8 mouse cellular contexts compared by ENCODE assay signal in the genomic region with DNA sequence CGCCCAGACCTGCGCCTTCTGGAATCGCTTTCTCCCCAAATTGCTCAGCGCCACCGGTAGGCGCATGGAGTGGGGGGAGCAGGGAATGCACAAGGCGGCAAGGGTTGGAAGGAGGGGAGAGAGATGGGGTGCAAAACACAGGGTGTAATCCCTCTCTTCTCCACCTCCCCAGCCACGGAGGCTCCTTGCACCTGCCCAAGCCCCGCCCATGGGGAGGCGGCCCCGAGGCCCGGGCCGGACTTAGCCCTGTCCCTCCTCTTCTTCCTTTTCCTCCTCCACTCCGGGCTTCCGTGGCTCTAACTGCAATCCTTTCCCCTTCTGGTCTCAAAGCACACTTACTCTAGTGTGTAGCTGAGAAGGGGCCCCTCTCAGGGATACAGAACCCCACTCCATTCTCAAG. TPM values are rescaled to one million over a fixed set of nuclear protein-coding genes. Genes with fewer than 3 reads are reported as not detected.
DNase-seq lines count a peak whose midpoint lies in the region; ATAC-seq and TF ChIP-seq lines count a peak whose summit lies in the region.

No protein-coding gene starts in this region.

- peak; percentile 24; the same call in 1 of the 2 replicates for ATAC-seq in heart, postnatal 0 days (ENCODE audit: insufficient read depth, low read depth)
- 0 out of 2 replicates have a peak, but pooled peaks have one; percentile 6 for ATAC-seq in neural tube, embryonic 15.5 days (ENCODE audit: low FRiP score)

- TF ChIP-seq EP300 in CH12.LX (IDR thresholded peaks at IDR 0.05; ENCODE audit: low read length) = no peak
- TF ChIP-seq EP300 in heart, postnatal 0 days (IDR thresholded peaks at IDR 0.05; ENCODE audit: low read depth) = no peak

- in situ Hi-C loops in CH12.LX (cut with MboI; ENCODE audit: low pct_ligation_motif_present, low pct_unique_long_range_greater_than_20kb, low sequenced_read_pairs) = no loop called here

- peaks cover 35 to 37% of the 10 kb centered on the region in 2 experiments for H3K36me3 ChIP-seq in CH12.LX (replicated peaks in 1 of 2; ENCODE audit: control insufficient read depth in 1 of 2, insufficient read depth in 1 of 2, low read length in 1 of 2)
- H3K36me3 ChIP-seq in forebrain, embryonic 10.5 days (replicated peaks) = peaks cover 36% of the 10 kb centered on the region
- peaks cover 33% of the 10 kb centered on the region for H3K36me3 ChIP-seq in heart, postnatal 0 days (replicated peaks; ENCODE audit: control insufficient read depth, insufficient read depth, low read length)
- H3K36me3 ChIP-seq in neural tube, embryonic 15.5 days = peaks cover 33% of the 10 kb centered on the region

- peak overlapping the region; percentile 48 for H3K4me2 ChIP-seq in CH12.LX (ENCODE audit: insufficient read depth, low read depth, poor library complexity, severe bottlenecking)
- peak overlapping the region; percentile 96 for H3K4me2 ChIP-seq in heart, postnatal 0 days (ENCODE audit: low read depth, low read length)
- peak overlapping the region; percentile 96 for H3K4me2 ChIP-seq in neural tube, embryonic 15.5 days

- no peaks in the 10 kb centered on the region for H3K79me2 ChIP-seq in CH12.LX (replicated peaks; ENCODE audit: control insufficient read depth, extremely low read depth, insufficient read depth, poor library complexity, severe bottlenecking)

- peak; percentile 66 for DNase-seq in CH12.LX (ENCODE audit: extremely low read depth)
- peak; percentile 70 for DNase-seq in brain, embryonic 14.5 days (ENCODE audit: low read depth)
- DNase-seq in forebrain, embryonic 10.5 days (ENCODE audit: extremely low spot score, low spot score) = peak; percentile 70
- DNase-seq in heart, postnatal 0 days (ENCODE audit: low spot score) = peak; percentile 50
- DNase-seq in kidney, postnatal 36 days = peak; percentile 92 to 95
- peak; percentile 80 for DNase-seq in lung, adult 2 months
- DNase-seq in thymus, adult 18-20 months = peak; percentile 58 to 64

- dilution Hi-C loops in CH12.LX (cut with MboI; ENCODE audit: extremely low pct_ligation_motif_present, extremely low pct_unique_long_range_greater_than_20kb, low sequenced_read_pairs) = no loop called here

- peak overlapping the region; percentile 73; the same call in 1 of the 2 replicates for H3K9ac ChIP-seq in CH12.LX (ENCODE audit: insufficient read depth, low read depth)
- peak overlapping the region; percentile 66 for H3K9ac ChIP-seq in heart, postnatal 0 days (replicated peaks; ENCODE audit: low read depth, low read length)
- peak overlapping the region; percentile 67 for H3K9ac ChIP-seq in neural tube, embryonic 15.5 days (replicated peaks)

- peaks cover 11 to 43% of the 10 kb centered on the region in 2 experiments; a peak in 3 of 4 replicates for H3K4me1 ChIP-seq in CH12.LX (ENCODE audit: control insufficient read depth in 1 of 2, insufficient read depth in 2 of 2)
- peaks cover 51% of the 10 kb centered on the region for H3K4me1 ChIP-seq in forebrain, embryonic 10.5 days
- H3K4me1 ChIP-seq in heart, postnatal 0 days (ENCODE audit: control insufficient read depth, insufficient read depth) = peaks cover 29% of the 10 kb centered on the region
- H3K4me1 ChIP-seq in lung, adult 2 months (ENCODE audit: control insufficient read depth, insufficient read depth, low read length) = peaks cover 3% of the 10 kb centered on the region; the same call in 1 of the 2 replicates
- peaks cover 52% of the 10 kb centered on the region for H3K4me1 ChIP-seq in neural tube, embryonic 15.5 days

- TF ChIP-seq POLR2A in CH12.LX (IDR thresholded peaks at IDR 0.05; ENCODE audit: low read depth, low read length) = peak; percentile 75
- no peak for TF ChIP-seq POLR2A in brain, embryonic 14.5 days (IDR thresholded peaks at IDR 0.05; ENCODE audit: borderline replicate concordance, extremely low read depth, insufficient read depth, insufficient read length, poor library complexity, severe bottlenecking)
- peak; percentile 45; the same call in 1 of the 2 replicates for TF ChIP-seq POLR2A in lung, adult 2 months (IDR thresholded peaks at IDR 0.05; ENCODE audit: borderline replicate concordance, extremely low read depth, low read depth, low read length)

- peaks cover 20% of the 10 kb centered on the region for H3K27me3 ChIP-seq in CH12.LX (replicated peaks)
- peaks cover 49% of the 10 kb centered on the region for H3K27me3 ChIP-seq in forebrain, embryonic 10.5 days (ENCODE audit: poor library complexity, severe bottlenecking)
- peaks cover 27% of the 10 kb centered on the region for H3K27me3 ChIP-seq in heart, postnatal 0 days (ENCODE audit: control insufficient read depth, insufficient read depth, low read length)
- peaks cover 25% of the 10 kb centered on the region for H3K27me3 ChIP-seq in neural tube, embryonic 15.5 days (replicated peaks)

- under 1% methylated on average over 15 of the region's 15 CpGs for WGBS in forebrain, embryonic 10.5 days
- under 1% methylated on average over 14 of the region's 15 CpGs for WGBS in heart, postnatal 0 days
- WGBS in lung, adult 2 months = under 1% methylated on average over 15 of the region's 15 CpGs
- 1% methylated on average over 15 of the region's 15 CpGs for WGBS in neural tube, embryonic 15.5 days

- no peak overlapping the region for H3K27ac ChIP-seq in CH12.LX (ENCODE audit: insufficient read depth, low read depth)
- peak overlapping the region; percentile 94 for H3K27ac ChIP-seq in forebrain, embryonic 10.5 days
- peak overlapping the region; percentile 92 for H3K27ac ChIP-seq in heart, postnatal 0 days (ENCODE audit: low read depth)
- peak overlapping the region; percentile 89 for H3K27ac ChIP-seq in neural tube, embryonic 15.5 days (replicated peaks)

- no peak for TF ChIP-seq RAD21 in CH12.LX (IDR thresholded peaks at IDR 0.05; ENCODE audit: low read depth, low read length)

- TF ChIP-seq CTCF in CH12.LX (conservative IDR thresholded peaks at IDR 0.05 in 1 of 2, IDR thresholded peaks at IDR 0.05 in 1 of 2; ENCODE audit: low read depth in 2 of 2, low read length in 2 of 2) = no peak
- peak; percentile 23; the same call in 1 of the 2 replicates for TF ChIP-seq CTCF in brain, embryonic 14.5 days (IDR thresholded peaks at IDR 0.05; ENCODE audit: borderline replicate concordance, extremely low read depth, insufficient read depth, insufficient read length)
- TF ChIP-seq CTCF in heart, postnatal 0 days (IDR thresholded peaks at IDR 0.05; ENCODE audit: low read depth) = 0 out of 2 replicates have a peak, but pooled peaks have one; percentile 4
- no peak for TF ChIP-seq CTCF in lung, adult 2 months (IDR thresholded peaks at IDR 0.05; ENCODE audit: insufficient read depth, low read length)

- peak overlapping the region; percentile 56 to 72 (median 71) for H3K4me3 ChIP-seq in CH12.LX (replicated peaks in 1 of 3; ENCODE audit: low read depth in 2 of 3, low read length in 2 of 3, poor library complexity in 1 of 3)
- peak overlapping the region; percentile 74 for H3K4me3 ChIP-seq in forebrain, embryonic 10.5 days
- H3K4me3 ChIP-seq in heart, postnatal 0 days (ENCODE audit: low read depth, low read length) = peak overlapping the region; percentile 61
- H3K4me3 ChIP-seq in lung, adult 2 months (replicated peaks; ENCODE audit: extremely low read depth, low read depth, low read length) = peak overlapping the region; percentile 58
- H3K4me3 ChIP-seq in neural tube, embryonic 15.5 days (replicated peaks) = peak overlapping the region; percentile 52

- no peaks in the 10 kb centered on the region for H3K9me3 ChIP-seq in CH12.LX (replicated peaks; ENCODE audit: low read length)
- H3K9me3 ChIP-seq in forebrain, embryonic 10.5 days = no peaks in the 10 kb centered on the region
- H3K9me3 ChIP-seq in heart, postnatal 0 days (replicated peaks; ENCODE audit: control insufficient read depth, low read length) = no peaks in the 10 kb centered on the region
- no peaks in the 10 kb centered on the region for H3K9me3 ChIP-seq in neural tube, embryonic 15.5 days (replicated peaks)

RNA-seq across cellular contexts. Expression of gene Ufsp1, which starts 1.1 kb away (rescaled TPM):
- total RNA-seq in CH12.LX (2012; rRNA removed) (2.9 and 4.1 TPM in 2 replicates), CH12.LX (2014; rRNA removed) (0.91 and 1.6 TPM in 2 replicates)
- 4.4 and 5.2 TPM in 2 replicates for polyA plus RNA-seq in CH12.LX (2012; ENCODE audit: insufficient read length, low read depth)
- 10.0 and 11.9 TPM in 2 replicates for polyA plus RNA-seq in brain, embryonic 14.5 days (2012; rRNA removed)
- polyA plus RNA-seq in forebrain, embryonic 10.5 days (2016; fragmentation: Nextera tagmentation; extraction: Ambion mirVana) = 10.3 and 10.4 TPM in 2 replicates
- total RNA-seq in heart, postnatal 0 days (2014; rRNA removed; ENCODE audit: low replicate concordance) = 4.1 and 5.6 TPM in 2 replicates
- polyA plus RNA-seq in heart, postnatal 0 days (2015; fragmentation: Nextera tagmentation; extraction: Ambion mirVana) = 11.5 and 11.9 TPM in 2 replicates
- 7.0 and 7.1 TPM in 2 replicates for polyA plus RNA-seq in lung, adult 2 months (2012; rRNA removed)
- polyA plus RNA-seq in neural tube, embryonic 15.5 days (2015; fragmentation: Nextera tagmentation; extraction: Ambion mirVana) = 29.0 and 29.5 TPM in 2 replicates

RNA-seq across cellular contexts. Expression of gene Ache, which starts 6.0 kb away (rescaled TPM):
- total RNA-seq in CH12.LX (2012; rRNA removed) = 0.13 TPM in 2 replicates
- not detected in 2 replicates for total RNA-seq in CH12.LX (2014; rRNA removed)
- 0.11 and 0.23 TPM in 2 replicates for polyA plus RNA-seq in CH12.LX (2012; ENCODE audit: insufficient read length, low read depth)
- polyA plus RNA-seq in brain, embryonic 14.5 days (2012; rRNA removed) = 18.8 and 32.5 TPM in 2 replicates
- 1.9 and 2.3 TPM in 2 replicates for polyA plus RNA-seq in forebrain, embryonic 10.5 days (2016; fragmentation: Nextera tagmentation; extraction: Ambion mirVana)
- 5.3 and 5.9 TPM in 2 replicates for total RNA-seq in heart, postnatal 0 days (2014; rRNA removed; ENCODE audit: low replicate concordance)
- 2.3 and 2.8 TPM in 2 replicates for polyA plus RNA-seq in heart, postnatal 0 days (2015; fragmentation: Nextera tagmentation; extraction: Ambion mirVana)
- polyA plus RNA-seq in lung, adult 2 months (2012; rRNA removed) = 2.0 and 3.3 TPM in 2 replicates
- polyA plus RNA-seq in neural tube, embryonic 15.5 days (2015; fragmentation: Nextera tagmentation; extraction: Ambion mirVana) = 98.6 and 103 TPM in 2 replicates

RNA-seq across cellular contexts. Expression of gene Srrt, which starts 14.2 kb away (rescaled TPM):
- 165 and 267 TPM in 2 replicates for total RNA-seq in CH12.LX (2012; rRNA removed)
- total RNA-seq in CH12.LX (2014; rRNA removed) = 148 and 183 TPM in 2 replicates
- polyA plus RNA-seq in CH12.LX (2012; ENCODE audit: insufficient read length, low read depth) = 493 and 576 TPM in 2 replicates
- polyA plus RNA-seq in brain, embryonic 14.5 days (2012; rRNA removed) = 211 and 216 TPM in 2 replicates
- polyA plus RNA-seq in forebrain, embryonic 10.5 days (2016; fragmentation: Nextera tagmentation; extraction: Ambion mirVana) = 205 and 209 TPM in 2 replicates
- total RNA-seq in heart, postnatal 0 days (2014; rRNA removed; ENCODE audit: low replicate concordance) = 77.2 and 139 TPM in 2 replicates
- polyA plus RNA-seq in heart, postnatal 0 days (2015; fragmentation: Nextera tagmentation; extraction: Ambion mirVana) = 34.9 and 38.0 TPM in 2 replicates
- polyA plus RNA-seq in lung, adult 2 months (2012; rRNA removed) = 107 and 136 TPM in 2 replicates
- 90.7 and 94.3 TPM in 2 replicates for polyA plus RNA-seq in neural tube, embryonic 15.5 days (2015; fragmentation: Nextera tagmentation; extraction: Ambion mirVana)

RNA-seq across cellular contexts. Expression of gene Trip6, which starts 20.9 kb away (rescaled TPM):
- total RNA-seq in CH12.LX (2012; rRNA removed) (1.4 and 1.8 TPM in 2 replicates), CH12.LX (2014; rRNA removed) (0.81 and 0.86 TPM in 2 replicates)
- 3.9 and 5.1 TPM in 2 replicates for polyA plus RNA-seq in CH12.LX (2012; ENCODE audit: insufficient read length, low read depth)
- 25.7 and 33.0 TPM in 2 replicates for polyA plus RNA-seq in brain, embryonic 14.5 days (2012; rRNA removed)
- 70.3 and 73.0 TPM in 2 replicates for polyA plus RNA-seq in forebrain, embryonic 10.5 days (2016; fragmentation: Nextera tagmentation; extraction: Ambion mirVana)
- 44.8 and 46.8 TPM in 2 replicates for total RNA-seq in heart, postnatal 0 days (2014; rRNA removed; ENCODE audit: low replicate concordance)
- polyA plus RNA-seq in heart, postnatal 0 days (2015; fragmentation: Nextera tagmentation; extraction: Ambion mirVana) = 22.9 and 28.6 TPM in 2 replicates
- 52.6 and 55.2 TPM in 2 replicates for polyA plus RNA-seq in lung, adult 2 months (2012; rRNA removed)
- polyA plus RNA-seq in neural tube, embryonic 15.5 days (2015; fragmentation: Nextera tagmentation; extraction: Ambion mirVana) = 14.0 and 26.0 TPM in 2 replicates

RNA-seq across cellular contexts. Expression of gene Slc12a9, which starts 40.1 kb away (rescaled TPM):
- total RNA-seq in CH12.LX (2012; rRNA removed) (11.1 and 11.5 TPM in 2 replicates), CH12.LX (2014; rRNA removed) (2.8 and 3.0 TPM in 2 replicates)
- polyA plus RNA-seq in CH12.LX (2012; ENCODE audit: insufficient read length, low read depth) = 7.9 and 8.2 TPM in 2 replicates
- 34.0 and 34.8 TPM in 2 replicates for polyA plus RNA-seq in brain, embryonic 14.5 days (2012; rRNA removed)
- polyA plus RNA-seq in forebrain, embryonic 10.5 days (2016; fragmentation: Nextera tagmentation; extraction: Ambion mirVana) = 10.6 and 11.8 TPM in 2 replicates
- total RNA-seq in heart, postnatal 0 days (2014; rRNA removed; ENCODE audit: low replicate concordance) = 7.3 and 14.8 TPM in 2 replicates
- polyA plus RNA-seq in heart, postnatal 0 days (2015; fragmentation: Nextera tagmentation; extraction: Ambion mirVana) = 4.0 and 4.5 TPM in 2 replicates
- polyA plus RNA-seq in lung, adult 2 months (2012; rRNA removed) = 22.5 and 24.1 TPM in 2 replicates
- 26.5 and 26.8 TPM in 2 replicates for polyA plus RNA-seq in neural tube, embryonic 15.5 days (2015; fragmentation: Nextera tagmentation; extraction: Ambion mirVana)

Comparison
In these comparisons a context has a peak if more than half of its experiments do, and no peak if none do; other contexts are left out.
1. CTCF ChIP-seq: peak in brain, embryonic 14.5 days (single experiment) and heart, postnatal 0 days (single experiment); none in CH12.LX (0 of 2) and lung, adult 2 months (single experiment).
2. Peak in every context shown above with its lines, with median percentiles within 50 percentile points of each other: DNase-seq, H3K4me2 ChIP-seq, H3K4me3 ChIP-seq and H3K9ac ChIP-seq.